Mouse (Mus musculus): ENCODE data around the gene Higd1a.

DNA sequence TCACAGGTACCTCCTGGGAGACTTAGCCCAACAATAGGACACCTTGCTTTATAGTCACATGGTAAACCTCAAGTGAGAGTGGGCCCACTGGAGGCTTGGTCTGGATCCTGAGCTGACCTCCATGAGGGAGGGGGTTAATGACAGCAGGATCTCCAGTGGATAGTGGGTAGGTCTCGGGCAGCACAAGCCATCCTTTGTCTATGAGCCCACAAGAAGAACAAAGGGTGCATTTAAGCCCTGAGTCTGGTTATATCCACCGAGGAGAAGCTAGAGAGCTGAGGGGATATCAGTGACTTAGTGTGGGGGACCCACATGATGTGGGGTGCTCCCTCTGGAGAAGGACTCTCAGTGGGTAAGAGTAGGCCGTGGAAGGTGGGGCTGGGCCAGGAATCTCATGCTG, 49.7 kb downstream of the Higd1a start:
- TF ChIP-seq CTCF (IDR thresholded peaks at IDR 0.05; ENCODE audit: low read depth, low read length) (no peak), POLR2A (IDR thresholded peaks at IDR 0.05; ENCODE audit: extremely low read depth, insufficient read depth, low read length) (no peak)
